Mouse (Mus musculus) c-Kit-positive CD71-negative TER-119-negative erythroid progenitor cells, embryonic 14.5 days (primary cell): ENCODE measurements around the gene Tmem59.
A peak's percentile ranks its signal among the peaks of the same experiment; 100 is the strongest.

Experiments
- DNase-seq: peaks from one replicate; pipeline ENCODE4 v3.0.0-alpha.2; 2013; ENCODE audit warnings: low read depth

The Tmem59 gene

DNA sequence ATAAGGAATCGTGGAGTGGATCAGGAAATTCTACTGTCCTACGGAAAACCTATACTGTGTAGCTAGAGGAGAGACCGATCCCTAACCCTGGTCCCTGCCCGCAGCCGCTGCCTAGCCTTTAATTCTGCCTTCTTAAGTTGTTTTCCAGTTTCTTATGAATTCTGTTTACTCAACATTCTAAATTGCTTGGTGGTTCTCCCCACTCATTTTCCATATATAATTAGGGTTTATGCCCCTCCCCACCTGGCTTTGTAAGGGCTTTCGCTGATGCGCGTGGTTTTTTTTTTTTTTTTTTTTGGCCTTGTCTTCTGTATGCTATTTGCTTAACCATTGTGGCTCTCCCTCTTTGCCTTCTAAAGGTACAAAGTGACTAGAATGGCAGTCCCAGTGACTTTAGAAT is 1.4 kb downstream of the Tmem59 start:
- no peak for DNase-seq

DNA sequence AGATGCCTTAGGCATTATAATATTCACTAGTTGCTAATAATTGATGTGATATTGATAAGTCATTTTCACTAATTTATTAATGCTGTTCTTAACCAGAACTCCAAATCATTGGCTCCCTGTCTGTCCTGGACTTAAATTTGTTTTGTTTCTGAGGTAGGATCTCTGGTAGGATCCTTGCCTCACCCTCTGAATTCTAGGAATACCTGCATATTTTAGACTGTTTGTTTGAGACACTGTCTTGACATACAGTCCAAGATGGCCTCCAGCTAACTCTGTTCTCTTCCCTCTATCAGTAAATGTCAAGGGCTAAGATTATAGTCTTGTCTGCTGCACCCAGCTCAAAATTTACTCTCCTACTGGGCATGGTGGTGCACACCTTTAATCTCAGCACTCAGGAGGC is 2.5 kb downstream of the Tmem59 start:
- no peak for DNase-seq

DNA sequence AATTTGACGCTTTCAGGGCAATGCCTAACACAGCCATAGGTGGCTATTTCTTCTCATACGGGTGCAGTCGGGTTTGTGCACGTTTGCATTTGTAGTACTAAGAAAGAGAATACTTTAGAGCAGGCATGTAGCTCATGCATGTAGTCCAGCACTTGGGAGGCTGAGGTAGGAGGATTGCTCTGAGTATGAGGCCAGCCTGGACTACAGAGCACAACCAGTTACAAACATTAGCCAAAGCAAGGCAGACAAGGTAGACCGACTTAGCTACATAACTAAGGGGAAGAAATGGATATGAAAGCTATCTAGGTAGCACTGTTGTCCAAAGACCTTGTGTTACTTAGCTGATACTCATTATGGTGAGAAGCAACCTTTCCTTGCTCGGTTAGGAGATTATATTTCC is 3.7 kb downstream of the Tmem59 start:
- no peak for DNase-seq

DNA sequence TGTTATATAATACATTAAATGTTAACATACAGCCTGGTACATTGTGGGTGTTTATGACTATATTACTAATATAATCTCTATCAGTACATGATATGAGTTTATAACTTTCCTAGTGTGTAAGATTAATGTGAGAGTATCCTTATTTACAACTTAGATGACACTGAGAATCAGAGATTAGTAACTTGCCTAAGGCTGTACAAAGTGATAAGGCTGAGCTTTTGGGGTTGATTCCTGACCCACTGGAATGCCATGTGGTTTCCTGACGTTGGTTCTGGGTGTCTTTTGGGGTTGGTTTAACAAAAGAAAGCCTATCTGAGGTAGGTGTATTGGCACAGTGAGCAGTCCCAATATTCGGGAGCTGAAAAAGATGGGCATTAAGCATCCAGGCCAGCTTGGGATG is 4.6 kb downstream of the Tmem59 start:
- DNase-seq: no peak

DNA sequence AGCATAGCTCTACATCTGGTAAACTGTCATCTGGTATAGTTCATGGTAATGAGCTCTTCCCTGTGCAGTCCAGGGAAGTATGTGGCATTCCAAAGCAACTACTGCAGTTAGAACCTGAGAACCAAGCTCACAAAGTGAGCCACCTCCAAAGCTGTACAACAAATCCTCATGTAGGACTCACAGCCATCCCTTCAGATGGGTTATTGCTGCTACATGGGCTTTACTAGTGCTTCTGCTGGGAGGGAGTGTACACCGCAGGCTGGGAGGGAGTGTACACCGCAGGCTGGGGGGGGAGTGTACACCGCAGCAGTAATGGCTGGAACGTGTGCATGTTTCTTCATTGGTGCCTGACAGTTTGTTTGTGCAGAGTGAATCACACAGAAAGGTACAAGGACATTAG is 5.0 kb downstream of the Tmem59 start:
- DNase-seq: no peak

DNA sequence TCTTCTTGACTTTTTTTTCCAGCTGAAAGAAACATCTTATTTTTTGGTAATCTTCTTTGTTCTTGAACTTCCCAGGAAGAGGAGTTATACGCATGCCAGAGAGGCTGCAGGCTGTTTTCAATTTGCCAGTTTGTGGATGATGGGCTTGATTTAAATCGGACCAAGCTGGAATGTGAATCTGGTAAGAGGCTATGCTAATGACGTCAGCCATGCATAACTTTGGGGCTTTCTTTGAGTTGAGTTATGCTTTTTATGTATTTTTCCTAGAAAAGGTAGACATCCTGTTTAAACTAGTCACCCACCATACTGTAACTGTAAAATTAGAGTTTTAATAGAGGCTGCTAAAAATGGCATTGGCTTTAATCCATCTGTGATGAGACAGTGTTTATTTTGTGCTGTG is 7.5 kb downstream of the Tmem59 start:
- no peak for DNase-seq

DNA sequence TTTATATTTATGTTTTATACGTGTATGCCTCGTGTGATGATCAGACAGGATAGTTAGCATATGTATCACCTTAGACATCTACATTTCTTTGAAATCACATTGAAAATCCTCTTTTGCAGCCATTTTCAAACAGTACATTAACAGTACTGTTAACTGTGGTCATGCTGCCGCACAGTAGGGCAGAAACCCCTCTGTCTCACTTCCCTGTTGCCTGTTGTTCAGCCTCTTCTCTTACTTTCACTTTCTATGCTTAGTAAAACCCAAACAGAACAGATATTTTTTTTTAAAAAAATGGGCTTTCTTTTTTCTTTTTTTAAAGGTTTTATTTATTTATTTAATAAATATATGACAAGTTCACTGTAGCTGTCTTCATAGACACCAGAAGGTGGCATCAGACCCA is 15.6 kb downstream of the Tmem59 start:
- no peak for DNase-seq

DNA sequence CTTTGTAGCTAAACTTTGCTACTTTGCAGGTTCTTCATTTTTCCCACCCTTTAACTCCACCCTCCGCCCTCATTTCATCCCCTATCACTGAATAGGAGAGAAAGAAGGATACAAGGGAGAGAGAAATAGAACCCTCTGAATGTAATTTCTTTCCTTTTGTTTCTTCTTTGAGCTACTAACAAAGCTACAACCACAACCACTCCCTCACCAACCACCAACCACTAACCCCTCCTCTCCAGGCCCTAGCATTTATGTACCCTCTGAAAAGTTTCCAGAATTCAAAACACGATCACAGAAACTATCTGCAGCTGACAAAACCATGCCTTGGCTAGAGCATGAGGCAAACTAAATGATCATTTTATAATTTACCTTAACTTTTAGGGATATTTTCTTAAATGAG is 18.3 kb downstream of the Tmem59 start:
- no peak for DNase-seq

DNA sequence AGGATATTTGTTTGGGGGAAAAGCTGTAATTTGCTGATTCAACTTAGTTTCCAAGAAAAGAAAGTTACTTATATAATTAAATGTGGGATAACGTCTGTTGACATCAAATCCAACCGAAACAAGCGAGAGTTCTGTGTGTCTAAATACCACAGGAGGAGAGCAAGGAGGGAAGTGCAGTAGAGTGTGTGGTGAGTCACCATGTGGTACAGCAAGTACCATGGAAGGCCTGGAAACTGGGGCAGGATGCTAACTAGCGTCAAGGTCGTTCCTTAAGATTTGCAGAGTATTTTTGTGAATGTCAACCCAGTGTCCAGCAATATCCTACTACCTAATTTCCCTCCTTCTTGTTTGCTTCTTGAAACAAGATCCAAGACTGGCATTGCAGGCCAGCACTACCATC is 19.9 kb downstream of the Tmem59 start:
- no peak for DNase-seq

DNA sequence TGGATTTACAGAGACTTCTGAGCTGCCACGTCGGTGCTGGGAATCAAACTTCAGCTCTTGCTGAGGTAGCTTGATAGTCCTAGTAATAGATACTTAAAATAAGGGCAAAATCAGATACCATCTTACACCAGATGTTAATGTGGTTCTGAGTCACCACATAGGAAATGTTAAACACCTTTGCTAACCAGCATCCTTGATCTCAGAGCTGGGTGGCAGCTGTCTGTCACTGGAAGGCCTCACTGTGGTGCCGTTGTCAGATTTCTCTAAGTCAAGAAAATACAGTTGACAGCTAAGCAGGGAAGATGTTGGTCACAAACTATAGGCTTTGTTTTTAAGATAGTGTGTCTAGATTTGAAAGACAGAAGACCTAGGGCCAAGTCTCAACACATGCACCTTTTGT is 23.6 kb downstream of the Tmem59 start:
- no peak for DNase-seq

DNA sequence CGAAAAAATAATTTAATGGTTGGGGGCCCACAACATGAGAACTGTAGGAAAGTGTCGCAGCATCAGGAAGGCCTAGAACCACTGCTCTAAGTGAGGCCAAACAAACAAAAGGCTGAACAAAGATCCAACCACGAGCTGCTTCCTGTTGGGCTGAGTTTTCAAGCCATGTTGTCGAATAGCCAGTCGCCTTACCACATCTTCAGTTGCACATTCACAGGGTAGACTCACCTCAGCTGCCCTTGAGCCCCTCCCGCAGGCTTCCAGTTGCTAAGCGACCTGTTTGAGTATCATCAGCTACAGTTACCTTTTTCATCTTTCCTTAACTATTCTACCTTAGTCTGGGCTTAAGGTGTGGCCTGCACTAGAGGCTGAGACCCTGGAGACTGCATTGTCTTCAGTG is 24.8 kb downstream of the Tmem59 start:
- DNase-seq: no peak

DNA sequence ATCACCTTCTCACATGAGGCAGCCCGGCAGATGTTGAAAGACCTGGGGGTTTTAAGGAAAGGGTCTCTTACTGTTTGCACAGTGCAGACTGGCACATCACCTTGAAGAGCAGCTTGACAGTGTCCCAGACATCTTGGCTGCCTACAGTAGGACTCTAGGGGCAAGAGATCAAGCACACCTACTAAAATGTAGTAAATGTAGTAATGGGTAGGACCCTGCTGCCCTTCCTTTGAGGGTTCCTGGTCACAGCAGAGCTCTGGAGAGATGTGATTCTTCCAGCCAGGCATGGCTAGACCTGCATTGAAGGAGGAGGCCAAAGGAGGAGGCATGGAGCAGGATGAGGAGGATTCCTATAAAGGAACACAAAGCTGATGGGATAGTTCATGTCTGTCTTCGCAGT is 28.8 kb downstream of the Tmem59 start:
- no peak for DNase-seq

DNA sequence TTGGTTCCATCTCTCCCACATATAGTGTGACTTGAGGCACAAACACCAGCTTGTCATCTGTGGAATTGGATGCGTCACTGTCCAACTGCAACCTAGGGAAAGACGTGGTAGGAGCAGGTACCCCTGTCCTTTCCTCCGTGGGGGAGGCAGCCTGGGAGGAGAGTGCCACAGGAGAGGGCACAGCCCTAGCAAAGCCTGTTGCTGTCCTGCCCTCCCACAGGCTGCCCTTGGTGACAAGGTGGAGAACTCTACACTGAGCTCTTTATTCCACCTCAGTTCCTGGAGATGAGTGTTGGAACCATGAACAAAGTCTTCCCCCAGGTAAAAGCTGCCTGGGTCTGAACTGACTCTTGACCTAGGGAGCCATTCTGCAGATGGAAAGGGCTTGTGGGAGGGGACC is 30.7 kb downstream of the Tmem59 start, which contains the start of gene Ldlrad1:
Ldlrad1 (plus strand) TSS at position 301 of the 400 bp plus-strand sequence.
- DNase-seq: no peak

DNA sequence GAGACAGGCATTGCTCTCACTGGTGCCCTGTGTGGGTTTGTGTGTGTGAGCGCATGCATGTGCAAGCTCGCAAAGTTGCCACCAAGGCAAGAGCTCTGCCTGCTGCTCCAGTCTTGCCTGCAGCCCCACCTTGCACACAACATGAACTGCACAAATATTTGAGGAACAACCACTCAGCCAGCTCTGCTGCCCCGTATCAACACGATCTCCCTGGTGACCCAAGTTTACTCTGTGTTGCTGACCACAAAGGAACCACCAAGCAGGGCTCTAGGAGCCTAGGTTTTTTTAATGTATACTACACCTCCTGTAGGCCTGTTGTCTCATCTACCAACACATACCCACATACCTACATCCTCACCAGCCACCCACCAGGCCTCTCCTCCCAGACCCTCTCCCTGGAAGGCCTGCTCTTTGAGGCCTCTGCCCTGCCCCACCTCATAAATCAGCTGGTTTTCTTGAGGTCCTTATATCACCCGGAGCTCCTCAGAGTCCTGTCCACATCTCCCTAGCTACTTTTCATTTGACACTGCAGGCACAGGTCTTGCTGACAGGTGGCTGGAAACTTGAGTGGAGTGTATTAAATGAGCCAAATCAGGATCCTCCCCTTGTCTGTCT is 32.4 kb downstream of the Tmem59 start:
- peak; percentile 24 for DNase-seq

DNA sequence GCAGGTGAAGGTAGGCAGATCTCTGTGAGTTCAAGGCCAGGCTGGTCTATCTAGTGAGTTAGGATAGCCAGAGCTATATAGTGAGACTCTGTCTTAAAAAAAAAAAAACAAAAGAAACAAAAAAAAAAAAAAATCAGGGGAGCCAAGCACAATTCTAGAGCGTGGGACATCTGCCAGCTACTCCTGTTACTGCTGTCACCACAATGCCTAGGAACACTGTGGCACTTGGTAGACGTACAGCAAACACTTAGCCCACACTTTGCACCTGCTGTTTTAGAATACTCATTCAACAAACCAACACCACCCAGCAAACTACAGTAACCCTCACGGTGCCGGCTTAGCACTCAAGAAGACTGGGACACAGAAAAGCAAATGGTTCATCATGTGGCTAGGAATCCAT is 33.3 kb downstream of the Tmem59 start:
- DNase-seq: no peak

DNA sequence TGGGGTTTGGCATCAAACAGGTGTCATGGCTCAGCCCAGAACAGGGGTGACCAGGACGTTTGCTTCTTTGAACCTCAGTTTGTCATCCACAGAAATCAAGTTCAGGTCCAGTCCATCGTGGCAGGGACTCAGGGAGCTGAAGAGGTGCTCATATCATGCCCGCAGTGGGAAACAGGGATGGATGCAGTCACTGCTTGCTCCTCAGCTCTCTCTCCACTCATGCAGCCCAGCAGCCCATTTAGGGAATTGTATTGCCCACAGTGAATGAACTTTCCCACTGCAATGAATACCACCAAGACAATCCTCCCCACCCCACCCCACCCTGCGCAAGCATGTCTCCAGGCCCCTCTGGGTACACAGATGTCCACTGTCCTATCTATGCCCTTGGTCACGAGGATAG is 33.7 kb downstream of the Tmem59 start:
- no peak for DNase-seq

DNA sequence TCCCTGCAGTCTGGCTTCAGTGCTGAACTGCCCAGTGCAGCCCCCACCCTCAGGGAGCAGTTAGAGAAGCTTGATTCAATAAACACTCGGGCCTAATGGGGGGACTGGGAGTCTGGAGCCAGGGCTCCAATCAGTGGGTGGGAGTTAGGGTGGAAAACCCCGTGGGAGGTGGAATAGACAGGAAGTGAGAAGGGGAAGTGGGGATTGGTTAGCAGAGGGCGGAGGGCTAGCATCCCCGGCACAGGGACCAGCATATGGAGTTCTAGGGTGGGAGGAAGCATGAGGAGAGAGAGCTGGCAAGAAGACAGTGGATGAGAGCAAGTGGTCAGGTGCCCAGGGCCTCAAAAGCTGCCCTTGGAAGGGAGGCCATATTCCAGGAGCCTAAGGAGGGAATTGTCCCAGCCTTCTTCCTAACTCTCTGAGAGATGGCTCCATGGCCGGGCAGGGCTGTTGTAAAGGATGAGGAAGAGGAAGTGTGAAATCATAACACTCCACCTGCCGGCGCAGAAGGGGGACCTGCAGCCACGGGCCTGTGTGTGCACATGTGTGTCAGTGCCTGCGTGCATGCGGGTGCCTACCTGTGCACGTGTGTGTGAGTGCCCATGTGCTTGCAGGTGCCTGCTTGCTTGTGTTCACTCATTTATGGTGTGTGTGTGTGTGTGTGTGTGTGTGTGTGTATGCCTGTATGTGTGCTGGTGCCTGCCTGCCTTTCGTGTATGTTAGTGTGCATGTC is 35.2 kb downstream of the Tmem59 start:
- no peak for DNase-seq

DNA sequence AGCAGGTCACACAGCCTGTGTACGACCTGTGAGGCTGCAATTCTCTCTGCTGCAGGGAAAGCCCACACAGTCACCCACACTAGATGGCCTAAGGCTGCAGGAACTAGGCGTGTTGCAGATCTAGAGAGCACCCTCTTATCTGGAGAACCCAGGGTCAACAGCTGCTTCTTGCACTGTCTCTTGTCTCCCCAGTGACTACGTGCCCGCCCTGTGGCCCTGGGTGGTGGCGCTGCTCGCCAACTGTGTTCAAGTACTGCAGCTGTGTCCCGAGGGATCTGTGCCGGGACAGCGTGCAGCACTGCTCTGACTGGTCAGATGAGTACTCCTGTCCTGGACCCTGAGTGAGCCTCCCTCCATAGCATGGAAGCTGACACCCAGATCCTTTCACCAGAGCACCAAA is 39.4 kb downstream of the Tmem59 start:
- DNase-seq: peak; percentile 41

DNA sequence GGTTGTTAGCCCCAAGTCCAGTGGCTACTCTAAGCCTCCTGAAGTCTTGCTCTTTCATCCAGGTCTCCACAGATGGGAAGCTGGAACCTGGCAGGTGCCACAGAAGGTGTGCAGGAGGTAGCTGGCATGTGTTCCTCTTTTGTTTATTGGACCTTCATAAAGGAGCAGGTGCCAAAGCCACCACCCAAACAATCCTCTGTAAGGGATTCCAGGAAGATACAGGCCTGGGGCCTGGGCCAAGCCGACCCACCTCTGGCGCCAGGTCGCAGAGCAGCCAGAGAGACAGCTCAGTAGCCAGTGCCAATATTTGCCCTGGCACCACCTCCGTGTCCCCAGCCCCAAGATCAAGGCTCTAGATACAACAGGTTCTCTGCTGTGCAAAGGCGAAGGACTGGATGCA is 43.3 kb downstream of the Tmem59 start:
- no peak for DNase-seq

DNA sequence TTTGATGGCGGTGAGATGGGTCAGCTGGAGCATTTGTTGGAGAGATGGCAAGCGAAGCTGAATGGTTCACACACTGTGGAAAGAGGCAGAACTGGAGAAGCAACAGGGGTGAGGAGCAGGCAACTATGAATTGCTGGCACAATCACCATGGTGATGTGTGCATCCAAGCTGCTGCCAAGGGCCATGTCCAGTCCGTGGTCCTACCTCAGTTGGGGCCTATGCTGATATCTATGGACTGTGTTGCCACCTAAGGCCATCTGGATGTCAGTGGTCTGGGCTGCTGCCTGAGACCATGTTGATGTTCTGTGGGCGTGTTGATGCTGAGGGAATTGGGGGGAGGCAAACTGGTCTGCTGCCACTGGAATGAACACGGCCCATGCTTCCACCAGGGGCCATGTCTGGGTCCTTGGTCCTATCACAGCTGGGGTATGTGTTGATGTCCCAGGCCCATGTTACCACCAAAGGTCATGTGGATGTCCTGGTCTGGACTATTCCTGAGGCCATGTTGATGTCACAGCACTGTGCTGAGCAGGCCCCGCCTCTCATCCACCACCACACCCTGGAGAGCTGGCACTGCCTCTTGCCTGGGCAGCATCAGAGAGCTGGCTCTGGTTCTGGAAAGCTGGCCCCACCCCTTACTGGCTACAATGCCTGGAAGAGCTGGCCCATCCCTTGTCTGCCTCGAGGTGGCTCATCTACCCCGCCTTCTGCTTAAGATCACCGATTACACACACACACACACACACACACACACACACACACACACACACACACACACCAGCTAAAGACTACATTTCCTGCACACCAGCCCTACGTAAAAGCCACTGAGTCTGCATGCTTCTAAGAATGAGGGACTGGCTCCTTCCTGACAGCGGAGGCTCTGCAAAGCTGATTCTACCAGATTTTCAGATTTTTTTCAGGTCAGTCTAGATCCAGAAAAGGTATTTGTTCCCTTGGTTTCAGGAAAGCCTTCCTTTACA is 45.3 kb downstream of the Tmem59 start:
- no peak for DNase-seq

DNA sequence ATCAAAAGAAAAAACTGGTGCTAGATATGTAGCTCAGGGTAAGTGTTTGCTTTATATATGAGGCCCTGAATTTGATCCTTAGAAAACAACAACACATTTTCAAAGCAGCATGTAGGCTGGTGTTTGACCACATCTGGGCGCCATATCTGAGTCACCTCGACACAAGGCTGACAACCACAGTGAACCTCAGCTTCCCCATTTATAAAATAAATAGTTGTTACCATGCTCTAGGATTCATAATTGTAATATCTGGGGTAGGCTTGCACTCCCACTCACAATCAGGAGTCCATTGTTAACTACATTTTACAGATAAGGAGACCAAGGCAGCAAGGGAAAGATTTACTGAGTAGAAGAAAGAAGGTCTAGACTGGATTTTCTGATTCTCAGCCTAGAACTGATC is 48.1 kb downstream of the Tmem59 start:
- no peak for DNase-seq

DNA sequence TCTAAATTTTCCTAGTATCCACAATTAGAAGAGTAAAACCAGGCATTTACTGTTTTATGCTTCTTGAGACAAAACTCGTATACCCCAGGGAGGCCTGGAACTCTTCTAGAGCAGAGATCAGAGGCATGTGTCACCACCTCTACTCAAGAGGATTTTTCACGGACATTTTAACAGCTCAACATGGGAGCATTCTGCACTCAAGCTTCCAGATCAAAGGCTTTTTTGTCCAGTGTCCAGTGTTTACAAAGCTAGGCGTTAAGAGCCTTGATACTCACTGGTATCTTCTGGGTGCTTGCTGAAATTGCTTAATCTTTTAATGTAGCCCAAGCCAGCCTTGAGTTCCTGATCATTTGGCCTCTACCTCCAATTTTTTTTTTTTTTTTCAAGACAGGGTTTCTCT is 54.0 kb downstream of the Tmem59 start:
- DNase-seq: no peak

DNA sequence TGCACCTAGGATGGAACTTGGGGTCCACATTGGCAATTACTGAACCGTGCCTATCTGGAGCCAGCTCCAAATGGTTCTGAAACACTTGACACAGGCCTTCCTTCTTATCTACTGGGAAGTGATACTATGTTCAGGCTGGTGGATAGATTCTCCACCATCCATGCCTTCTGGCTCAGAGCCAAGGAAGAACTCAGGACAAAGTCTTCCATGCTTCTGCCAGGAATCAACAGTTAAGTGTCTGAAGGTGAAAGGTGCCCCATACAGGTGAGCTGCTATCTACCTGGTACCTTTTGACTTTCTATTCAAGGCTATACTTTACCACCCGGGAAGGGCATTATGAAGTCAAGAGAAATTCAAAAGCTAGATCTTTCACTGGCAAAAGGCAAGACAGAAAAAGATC is 60.1 kb downstream of the Tmem59 start:
- no peak for DNase-seq
